Mouse (Mus musculus) embryonic facial prominence, embryonic 10.5 days (tissue): Measurements from ENCODE around the gene Lig3. TPM values are rescaled to one million over a fixed set of nuclear protein-coding genes. Genes with fewer than 3 reads are reported as not detected.
A peak's percentile ranks its signal among the peaks of the same experiment; 100 is the strongest.
"Not testable (repeated sequence)": the region's sequence is repeated elsewhere in the genome, so short reads cannot be mapped to it uniquely, and the experiment has no call there.

Experiments
- DNase-seq: peaks from one replicate; pipeline ENCODE4 v3.0.0-alpha.2; 2017; ENCODE audit warnings: low spot score
- H3K27ac ChIP-seq: fragments of 300-500 bp; sonication (generic); replicated peaks from 2 replicates; pipeline ENCODE4 v1.5.1; 2016; ENCODE audit warnings: mild to moderate bottlenecking
- H3K27me3 ChIP-seq: fragments of 300-500 bp; sonication (generic); replicated peaks from 2 replicates; pipeline ENCODE4 v1.6.1; 2016; ENCODE audit warnings: low read depth, mild to moderate bottlenecking; ENCODE audit not compliant: poor library complexity, severe bottlenecking
- H3K36me3 ChIP-seq: fragments of 300-500 bp; sonication (generic); replicated peaks from 2 replicates; pipeline ENCODE4 v1.6.1; 2016; ENCODE audit warnings: mild to moderate bottlenecking, moderate library complexity
- H3K4me1 ChIP-seq: fragments of 300-500 bp; sonication (generic); 2 replicates; pipeline ENCODE4 v1.6.1; 2016
- H3K4me3 ChIP-seq: fragments of 300-500 bp; sonication (generic); 2 replicates; pipeline ENCODE4 v1.5.1; 2016; ENCODE audit warnings: mild to moderate bottlenecking, moderate library complexity
- H3K9me3 ChIP-seq: fragments of 300-500 bp; sonication (generic); 2 replicates; pipeline ENCODE4 v1.6.1; 2016; ENCODE audit warnings: mild to moderate bottlenecking
- WGBS: fragments of 180-500 bp; shearing (Covaris S2); methylation state at CpG from one replicate; pipeline ENCODE4 v1.1.7; 2016; 5-methylcytosine and 5-hydroxymethylcytosine counted together
- polyA plus RNA-seq: library from polyadenylated mRNA; unstranded; fragments of >200 nt; fragmentation: Nextera tagmentation; extraction: Ambion mirVana; gene quantifications from 2 replicates; pipeline ENCODE4 v1.2.1, GENCODE M21; 2016

Gene Lig3
- polyA plus RNA-seq, 1 experiment from 2014 or later, result 43.8 TPM

GRCm38 (mm10) chr11:82782197-82782596 lies 1.3 kb downstream of the Lig3 start:
- DNase-seq, result no peak
- 52% methylated on average over 6 of the region's 6 CpGs for WGBS
- Histone ChIP-seq H3K4me1 (peaks cover 21% of the 10 kb centered on the region), H3K27ac (peak overlapping the region; percentile 98), H3K27me3 (no peaks in the 10 kb centered on the region), H3K36me3 (peaks cover 41% of the 10 kb centered on the region), H3K4me3 (peak overlapping the region; percentile 95), H3K9me3 (no peaks in the 10 kb centered on the region)

DNA sequence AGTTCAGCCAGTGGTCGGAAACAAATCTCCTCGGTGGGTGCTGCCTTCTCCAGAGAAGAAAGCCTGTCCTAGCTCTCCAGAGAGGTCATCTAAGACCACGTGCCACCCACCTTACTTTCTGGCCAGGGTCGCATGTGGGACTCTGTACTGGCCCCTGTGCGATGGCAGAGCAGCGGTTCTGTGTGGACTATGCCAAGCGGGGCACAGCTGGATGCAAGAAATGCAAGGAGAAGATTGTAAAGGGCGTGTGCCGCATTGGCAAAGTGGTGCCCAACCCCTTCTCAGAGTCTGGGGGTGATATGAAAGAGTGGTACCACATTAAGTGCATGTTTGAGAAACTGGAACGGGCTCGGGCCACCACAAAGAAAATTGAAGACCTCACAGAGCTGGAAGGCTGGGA lies 2.5 kb downstream of the Lig3 start:
- peaks cover 54% of the 10 kb centered on the region for H3K36me3 ChIP-seq
- 90% methylated on average over 11 of the region's 11 CpGs for WGBS

DNA sequence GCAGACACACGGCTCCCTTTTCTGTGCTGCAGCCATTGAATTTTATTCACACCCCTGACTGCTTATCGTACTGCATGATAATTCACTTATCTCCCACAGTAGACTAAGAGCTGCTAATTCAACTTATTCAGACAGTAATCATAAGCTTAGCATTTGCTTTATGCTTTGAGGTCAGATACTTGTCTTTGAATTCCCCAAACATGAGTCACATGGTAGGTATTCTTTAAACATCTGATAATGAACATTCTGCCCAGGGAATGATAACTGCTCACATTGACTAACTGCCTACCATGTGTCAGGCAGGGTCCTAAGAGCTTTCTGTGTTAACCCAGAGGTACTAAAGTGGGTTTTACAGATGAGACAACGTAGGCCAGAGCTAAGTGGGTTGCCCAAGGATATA lies 25.7 kb downstream of the Lig3 start:
- WGBS, result 86% methylated on average over 3 of the region's 3 CpGs
- Histone ChIP-seq H3K27me3 (no peaks in the 10 kb centered on the region), H3K4me1 (no peaks in the 10 kb centered on the region), H3K9me3 (no peaks in the 10 kb centered on the region), H3K36me3 (peaks cover 30% of the 10 kb centered on the region), H3K27ac (no peak overlapping the region), H3K4me3 (no peak overlapping the region)
- DNase-seq, result no peak

More for the DNA sequence above, 2.5 kb downstream of the Lig3 start:
- no peaks in the 10 kb centered on the region for H3K27me3 ChIP-seq
- H3K4me3 ChIP-seq, result no peak overlapping the region
- DNase-seq, result no peak
- peaks cover 21% of the 10 kb centered on the region for H3K4me1 ChIP-seq
- H3K27ac ChIP-seq, result no peak overlapping the region
- H3K9me3 ChIP-seq, result no peaks in the 10 kb centered on the region

GRCm38 (mm10) chr11:82807370-82807769 lies 26.5 kb downstream of the Lig3 start:
- Histone ChIP-seq H3K36me3 (peaks cover 23% of the 10 kb centered on the region), H3K27ac (no peak overlapping the region), H3K4me1 (peaks cover 4% of the 10 kb centered on the region; the same call in 1 of the 2 replicates), H3K27me3 (no peaks in the 10 kb centered on the region), H3K9me3 (no peaks in the 10 kb centered on the region), H3K4me3 (no peak overlapping the region)
- WGBS, result 84% methylated on average over 3 of the region's 3 CpGs
- no peak for DNase-seq

DNA sequence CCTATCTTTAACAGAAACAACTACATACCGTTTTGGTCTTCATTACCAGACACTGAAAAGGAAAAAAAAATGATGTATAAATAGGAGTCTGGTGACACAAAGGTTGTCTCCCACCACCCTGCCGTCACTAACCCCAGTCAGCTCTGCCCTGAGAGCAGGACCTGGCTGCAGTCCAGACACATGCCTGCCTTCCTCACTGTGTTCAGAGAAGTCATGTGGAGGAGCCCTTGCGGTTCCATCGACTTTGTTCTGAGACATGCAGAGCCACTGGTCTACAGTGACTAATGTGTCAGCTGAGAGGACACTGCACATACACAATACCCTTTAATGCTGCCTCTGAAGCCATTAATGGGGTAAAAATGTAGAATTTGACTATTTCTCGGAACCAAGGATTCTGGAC lies 27.6 kb downstream of the Lig3 start:
- DNase-seq, result no peak
- Histone ChIP-seq H3K4me3 (no peak overlapping the region), H3K27ac (no peak overlapping the region), H3K36me3 (peaks cover 11% of the 10 kb centered on the region), H3K9me3 (no peaks in the 10 kb centered on the region), H3K4me1 (peaks cover 11% of the 10 kb centered on the region; the same call in 1 of the 2 replicates), H3K27me3 (no peaks in the 10 kb centered on the region)
- WGBS, result 86% methylated on average over 5 of the region's 5 CpGs

GRCm38 (mm10) chr11:82819350-82819749 lies 38.4 kb downstream of the Lig3 start:
- H3K27ac ChIP-seq, result no peak overlapping the region
- peak; percentile 60 for DNase-seq
- H3K9me3 ChIP-seq, result no peaks in the 10 kb centered on the region
- 55% methylated on average over 4 of the region's 4 CpGs for WGBS
- peaks cover 17% of the 10 kb centered on the region for H3K4me1 ChIP-seq
- H3K27me3 ChIP-seq, result no peaks in the 10 kb centered on the region
- H3K4me3 ChIP-seq, result no peak overlapping the region
- no peaks in the 10 kb centered on the region for H3K36me3 ChIP-seq

GRCm38 (mm10) chr11:82820788-82821456 lies 40.0 kb downstream of the Lig3 start:
- no peak for DNase-seq
- no peaks in the 10 kb centered on the region for H3K27me3 ChIP-seq
- no peak overlapping the region for H3K4me3 ChIP-seq
- peaks cover 15% of the 10 kb centered on the region for H3K4me1 ChIP-seq
- no peaks in the 10 kb centered on the region for H3K9me3 ChIP-seq
- H3K27ac ChIP-seq, result no peak overlapping the region
- H3K36me3 ChIP-seq, result no peaks in the 10 kb centered on the region
- WGBS, result 86% methylated on average over 13 of the region's 13 CpGs

DNA sequence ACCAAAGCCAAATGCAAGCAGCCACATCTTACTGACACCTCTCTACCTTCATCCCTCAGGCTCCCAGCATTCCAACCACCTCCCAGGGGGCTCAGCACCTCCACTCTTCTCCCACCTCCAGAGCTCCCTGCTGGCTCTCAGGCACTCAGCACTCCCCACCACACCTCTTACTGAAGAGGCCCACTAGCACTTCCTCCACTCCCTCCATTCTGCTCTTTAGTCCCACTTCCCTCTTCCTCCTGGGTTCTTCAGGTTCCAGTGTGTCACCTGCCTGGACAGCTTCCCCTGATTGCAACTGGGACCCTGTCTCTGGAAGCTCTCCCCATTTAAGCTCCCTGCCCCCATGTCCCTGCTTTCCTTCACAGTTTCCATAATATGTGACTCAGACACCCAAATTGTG lies 45.9 kb downstream of the Lig3 start:
- Histone ChIP-seq H3K27ac (no peak overlapping the region), H3K9me3 (no peaks in the 10 kb centered on the region), H3K36me3 (no peaks in the 10 kb centered on the region), H3K4me1 (peaks cover 23% of the 10 kb centered on the region), H3K4me3 (no peak overlapping the region), H3K27me3 (no peaks in the 10 kb centered on the region)
- DNase-seq, result no peak

GRCm38 (mm10) chr11:82831008-82831893 lies 50.3 kb downstream of the Lig3 start:
- Histone ChIP-seq H3K27me3 (no peaks in the 10 kb centered on the region), H3K36me3 (no peaks in the 10 kb centered on the region), H3K4me1 (peaks cover 21% of the 10 kb centered on the region), H3K9me3 (no peaks in the 10 kb centered on the region), H3K4me3 (peak overlapping the region; percentile 31), H3K27ac (no peak overlapping the region)
- no peak for DNase-seq
- WGBS, result 27% methylated on average over 10 of the region's 10 CpGs

GRCm38 (mm10) chr11:82832402-82832801 lies 51.5 kb downstream of the Lig3 start:
- WGBS, result 83% methylated on average over 10 of the region's 10 CpGs
- not testable (repeated sequence) for H3K9me3 ChIP-seq, DNase-seq, H3K36me3 ChIP-seq, H3K4me3 ChIP-seq, H3K27ac ChIP-seq, H3K27me3 ChIP-seq
- peaks cover 26% of the 10 kb centered on the region for H3K4me1 ChIP-seq

DNA sequence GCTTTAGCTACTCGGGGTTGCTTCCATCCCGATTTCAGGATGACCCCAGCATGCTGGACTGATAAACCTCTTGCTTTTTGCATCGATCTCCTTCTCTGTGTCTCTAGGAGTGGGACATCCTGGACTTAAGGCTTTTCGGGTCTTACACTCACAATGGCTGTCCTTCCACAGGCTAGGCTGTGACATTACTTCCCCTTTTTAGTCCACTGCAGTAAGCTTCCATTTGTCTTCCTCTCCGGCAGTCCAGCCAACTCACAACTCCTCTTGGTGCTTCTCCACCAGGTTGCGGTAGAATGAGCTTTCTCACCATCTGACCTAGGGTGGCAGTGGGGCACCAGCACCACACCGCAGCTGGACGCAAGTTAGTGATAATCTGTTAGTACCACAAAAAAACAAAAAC lies 53.0 kb downstream of the Lig3 start:
- WGBS, result 92% methylated on average over 8 of the region's 8 CpGs

GRCm38 (mm10) chr11:82834359-82834758 lies 53.5 kb downstream of the Lig3 start:
- H3K9me3 ChIP-seq, H3K27me3 ChIP-seq, H3K4me3 ChIP-seq, DNase-seq, H3K27ac ChIP-seq, H3K36me3 ChIP-seq: not testable (repeated sequence)
- peaks cover 40% of the 10 kb centered on the region for H3K4me1 ChIP-seq
- 87% methylated on average over 7 of the region's 7 CpGs for WGBS

More for the DNA sequence above, 53.0 kb downstream of the Lig3 start:
- Histone ChIP-seq H3K36me3 (no peaks in the 10 kb centered on the region), H3K4me3 (no peak overlapping the region), H3K4me1 (peaks cover 40% of the 10 kb centered on the region), H3K27me3 (no peaks in the 10 kb centered on the region), H3K27ac (no peak overlapping the region), H3K9me3 (no peaks in the 10 kb centered on the region)
- DNase-seq, result no peak
